Mouse (Mus musculus) spleen, postnatal 4 days (tissue): ENCODE results near the gene Rab3a.

Source experiments
- DNase-seq, 2 experiments: peaks; one replicate each; pipeline ENCODE4 v3.0.0; 2022; ENCODE audit warnings: low spot score in 2 of 2

The Rab3a gene

GRCm38 (mm10) chr8:70774740-70775139 is 20.3 kb downstream of the Rab3a start:
- no peak for DNase-seq

- no peak for DNase-seq
Measured at GRCm38 (mm10) chr8:70775227-70775626, 20.7 kb downstream of the Rab3a start.

- DNase-seq, result no peak
Measured at GRCm38 (mm10) chr8:70775851-70776495, 21.5 kb downstream of the Rab3a start.

- DNase-seq, result peak; percentile 96 to 99
Measured at GRCm38 (mm10) chr8:70776496-70777444, 22.3 kb downstream of the Rab3a start, which contains the start of gene Pik3r2. Gene Pik3r2, minus strand, starts transcription at chr8:70776713.

- DNase-seq, result no peak
Measured at GRCm38 (mm10) chr8:70780093-70780492, 25.6 kb downstream of the Rab3a start.

- DNase-seq, result no peak
Measured at GRCm38 (mm10) chr8:70786291-70787050, 32.0 kb downstream of the Rab3a start.

- DNase-seq, result no peak
Measured at GRCm38 (mm10) chr8:70787051-70787445, 32.6 kb downstream of the Rab3a start.

GRCm38 (mm10) chr8:70787941-70788667 is 33.6 kb downstream of the Rab3a start:
- no peak for DNase-seq

GRCm38 (mm10) chr8:70789046-70789445 is 34.6 kb downstream of the Rab3a start:
- no peak for DNase-seq

- DNase-seq, result no peak
Measured at GRCm38 (mm10) chr8:70790846-70791245, 36.4 kb downstream of the Rab3a start.

GRCm38 (mm10) chr8:70791294-70791701 is 36.8 kb downstream of the Rab3a start:
- DNase-seq, result peak; percentile 66 to 83

- peak; percentile 97 to 99 for DNase-seq
Measured at GRCm38 (mm10) chr8:70791975-70792691, 37.7 kb downstream of the Rab3a start.

- peak; percentile 70 to 83 for DNase-seq
Measured at GRCm38 (mm10) chr8:70792700-70793099, 38.2 kb downstream of the Rab3a start.

- DNase-seq, result no peak
Measured at GRCm38 (mm10) chr8:70794215-70794614, 39.7 kb downstream of the Rab3a start.

- DNase-seq, result no peak
Measured at GRCm38 (mm10) chr8:70795370-70795769, 40.9 kb downstream of the Rab3a start.

GRCm38 (mm10) chr8:70796403-70797080 is 42.1 kb downstream of the Rab3a start:
- no peak for DNase-seq

GRCm38 (mm10) chr8:70797081-70798070 is 42.9 kb downstream of the Rab3a start:
- peak; percentile 87 to 90 for DNase-seq

GRCm38 (mm10) chr8:70798281-70798680 is 43.8 kb downstream of the Rab3a start:
- DNase-seq, result no peak

- no peak for DNase-seq
Measured at GRCm38 (mm10) chr8:70800648-70801047, 46.2 kb downstream of the Rab3a start.
